Mouse (Mus musculus): ENCODE results near the gene Cysrt1.
A peak's percentile ranks its signal among the peaks of the same experiment; 100 is the strongest.

Cysrt1 gene

DNA sequence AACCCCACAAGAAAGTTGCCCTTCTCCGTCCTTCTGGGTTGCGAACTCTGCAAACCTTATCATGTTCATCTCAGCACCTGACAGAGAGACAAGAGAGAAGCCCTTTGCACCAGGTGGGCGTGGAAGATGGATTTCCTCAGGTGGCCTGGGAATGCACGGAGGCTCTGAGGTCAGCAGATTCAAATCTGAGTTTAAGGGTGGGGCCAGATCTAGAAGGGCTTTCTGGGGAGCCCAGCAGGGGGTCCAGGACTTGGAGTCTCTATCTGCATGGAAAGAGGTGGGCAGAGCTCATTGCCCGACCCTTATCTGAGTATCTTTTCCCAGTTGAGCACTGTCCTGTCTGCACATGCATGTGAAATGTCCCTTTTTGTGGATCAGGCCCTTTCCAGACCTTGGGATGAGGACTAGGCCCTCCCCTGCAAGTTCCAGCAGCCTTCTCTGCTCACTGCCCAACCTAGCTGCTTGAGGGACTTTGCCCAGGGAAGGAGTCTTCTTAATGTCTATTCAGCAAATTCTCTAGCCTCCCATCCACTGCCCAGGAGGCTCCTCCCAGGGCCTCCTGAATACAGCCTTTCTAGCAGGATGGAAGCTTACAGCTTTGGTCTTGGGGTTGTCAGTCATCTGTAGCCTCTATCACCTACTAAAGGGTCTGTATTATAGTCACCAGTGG lies 7.6 kb downstream of the Cysrt1 start:
- no peak for DNase-seq (ENCODE audit: low spot score)

- no peak for DNase-seq (ENCODE audit: low spot score)
Measured at GRCm38 (mm10) chr2:25234050-25234449, 8.2 kb downstream of the Cysrt1 start, which contains the start of gene Slc34a3. Slc34a3 (minus strand) TSS chr2:25234364.

DNA sequence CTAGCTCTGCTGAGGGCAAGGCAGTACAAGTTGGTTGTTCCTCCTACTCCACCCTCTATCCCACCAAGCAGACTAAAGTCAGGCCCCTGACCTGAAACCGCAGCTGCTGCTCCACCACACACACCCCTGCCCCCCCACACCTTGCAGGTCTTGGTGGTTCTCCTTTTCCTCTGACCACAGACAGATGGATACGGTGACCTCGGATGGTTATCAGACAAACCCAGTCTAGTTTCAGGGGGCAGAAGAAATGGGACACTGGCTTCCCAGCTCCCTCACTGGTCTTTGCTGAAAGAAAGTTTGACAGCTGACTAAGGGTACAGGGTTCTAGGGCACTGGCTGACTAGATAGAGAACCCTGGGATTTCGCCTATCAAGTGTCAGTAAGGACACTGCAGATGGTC lies 8.8 kb downstream of the Cysrt1 start:
- DNase-seq (ENCODE audit: low spot score), result no peak

DNA sequence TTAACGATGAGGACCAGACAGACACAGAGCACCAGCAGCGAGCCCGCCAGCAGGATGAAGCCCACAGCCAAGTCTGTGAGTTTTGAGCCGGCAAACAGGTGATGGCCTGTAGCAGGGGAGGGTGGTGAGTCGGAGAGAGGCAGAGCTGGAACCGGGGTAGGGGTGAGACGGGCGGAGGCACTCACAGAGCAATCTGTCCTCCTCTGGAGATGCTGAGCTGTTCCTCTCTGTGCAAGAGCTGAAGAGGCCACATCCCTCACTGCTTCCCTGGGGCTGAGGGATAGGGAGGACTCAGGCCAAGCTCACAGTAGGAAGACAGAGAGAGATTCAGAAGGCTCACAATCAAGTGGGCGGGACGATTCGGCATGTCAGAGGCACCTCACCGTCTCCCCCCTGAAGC lies 11.2 kb downstream of the Cysrt1 start:
- DNase-seq (ENCODE audit: low spot score), result no peak

GRCm38 (mm10) chr2:25230581-25230980 lies 11.7 kb downstream of the Cysrt1 start:
- DNase-seq (ENCODE audit: low spot score), result no peak

DNA sequence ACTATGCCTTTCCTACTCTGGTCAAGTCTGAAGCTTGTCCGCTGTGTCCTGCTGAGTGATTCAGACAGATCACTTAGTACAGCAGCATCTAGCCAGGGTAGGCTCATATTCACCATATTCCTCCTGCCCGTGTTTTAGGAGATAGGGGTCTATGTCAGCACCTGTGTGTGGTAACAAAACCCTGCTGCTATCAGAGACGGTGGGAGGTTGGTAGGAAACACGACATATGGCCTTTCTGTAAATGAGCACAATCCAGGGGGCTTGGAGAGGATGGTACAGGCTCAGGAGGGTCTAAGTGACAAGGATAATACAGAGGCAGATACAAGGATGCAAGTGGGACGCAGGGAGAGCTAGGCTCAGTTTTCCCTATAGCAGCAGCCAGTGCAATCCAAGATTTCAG lies 12.7 kb downstream of the Cysrt1 start:
- DNase-seq (ENCODE audit: low spot score), result no peak

DNA sequence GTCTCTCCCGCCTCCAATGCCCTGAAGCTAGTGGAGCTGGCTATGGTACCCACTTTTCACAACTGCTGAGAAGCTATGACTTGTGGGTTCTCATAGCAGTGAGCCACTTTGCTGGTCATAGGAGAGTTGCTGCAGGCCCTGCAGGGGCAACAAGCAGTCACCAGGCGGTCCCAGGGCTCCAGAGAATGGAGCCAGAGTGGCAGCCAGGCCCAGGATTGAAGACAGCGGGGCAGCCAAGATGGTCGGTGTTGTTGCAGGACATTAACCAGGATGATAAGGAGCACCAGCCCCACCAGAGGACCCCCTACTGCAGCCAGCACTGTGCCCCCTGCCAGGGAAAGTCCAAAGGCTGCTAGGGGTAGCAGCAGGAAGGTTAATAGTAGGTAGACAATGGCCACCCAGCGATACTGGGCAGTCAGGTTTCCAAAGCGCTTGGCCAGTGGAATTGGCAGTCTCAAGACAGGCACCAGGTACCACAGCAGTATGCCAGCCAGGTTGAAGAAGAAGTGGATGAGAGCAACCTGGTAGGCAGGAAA lies 13.2 kb downstream of the Cysrt1 start:
- no peak for DNase-seq (ENCODE audit: low spot score)

DNA sequence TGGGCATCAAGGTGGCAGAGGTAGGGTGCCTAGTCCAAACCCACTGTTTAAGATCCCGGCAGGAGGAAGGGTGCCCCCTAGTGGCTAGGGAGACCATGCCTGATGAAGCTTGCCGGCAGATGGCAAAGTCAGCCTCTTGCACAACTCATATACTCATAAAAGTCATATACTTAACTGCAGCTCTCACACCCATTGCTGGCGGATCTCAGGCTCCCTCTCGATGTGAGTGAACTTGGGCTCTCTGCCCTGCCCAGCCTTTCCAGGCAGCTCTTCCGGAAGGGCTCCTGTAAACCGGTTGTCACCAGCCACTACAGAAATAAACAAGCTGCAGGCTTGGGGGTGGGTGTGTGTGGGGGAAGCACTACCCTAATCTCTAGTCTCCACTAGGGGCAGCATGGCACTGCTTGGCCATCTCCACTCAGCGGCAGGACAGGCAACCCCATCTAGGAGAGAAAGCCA lies 13.8 kb downstream of the Cysrt1 start:
- DNase-seq (ENCODE audit: low spot score), result peak; percentile 90

- DNase-seq (ENCODE audit: low spot score), result no peak
Measured at GRCm38 (mm10) chr2:25227406-25227805, 14.8 kb downstream of the Cysrt1 start.

DNA sequence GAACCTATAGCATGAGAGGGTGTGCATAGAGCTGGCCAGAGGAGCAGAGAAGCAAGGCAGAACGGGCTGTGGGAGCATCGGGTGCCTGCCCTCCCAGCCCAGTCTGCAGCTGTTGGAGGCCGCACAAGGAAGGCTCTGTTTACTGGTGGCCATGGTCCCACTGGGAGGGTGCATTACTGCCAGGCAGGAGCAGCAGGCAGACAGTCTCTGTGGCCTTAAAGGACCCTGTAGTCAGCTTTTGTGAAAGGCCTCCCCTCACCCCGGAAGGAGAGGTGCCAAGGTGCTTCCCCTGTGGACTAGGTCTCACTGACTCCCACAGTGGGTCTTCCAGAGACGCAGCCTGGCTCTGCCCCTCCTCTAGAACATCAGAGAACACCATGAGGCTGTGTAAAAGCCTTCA lies 15.4 kb downstream of the Cysrt1 start:
- no peak for DNase-seq (ENCODE audit: low spot score)

GRCm38 (mm10) chr2:25225811-25226379 lies 16.4 kb downstream of the Cysrt1 start:
- no peak for DNase-seq (ENCODE audit: low spot score)

- DNase-seq (ENCODE audit: low spot score), result peak; percentile 94
Measured at GRCm38 (mm10) chr2:25224766-25225752, 17.2 kb downstream of the Cysrt1 start.

GRCm38 (mm10) chr2:25224492-25224765 lies 17.8 kb downstream of the Cysrt1 start, which contains the start of gene Tubb4b:
Tubb4b (minus strand) TSS chr2:25224702.
- DNase-seq (ENCODE audit: low spot score), result no peak

GRCm38 (mm10) chr2:25223681-25224491 lies 18.4 kb downstream of the Cysrt1 start:
- DNase-seq (ENCODE audit: low spot score), result peak; percentile 82

GRCm38 (mm10) chr2:25221331-25221772 lies 20.9 kb downstream of the Cysrt1 start:
- DNase-seq (ENCODE audit: low spot score), result no peak

- DNase-seq (ENCODE audit: low spot score), result no peak
Measured at GRCm38 (mm10) chr2:25218445-25218844, 23.8 kb downstream of the Cysrt1 start, which contains the start of gene Fam166a. Fam166a (plus strand) TSS chr2:25218745.

- no peak for DNase-seq (ENCODE audit: low spot score)
Measured at GRCm38 (mm10) chr2:25217666-25218065, 24.6 kb downstream of the Cysrt1 start.

- DNase-seq (ENCODE audit: low spot score), result no peak
Measured at GRCm38 (mm10) chr2:25214444-25214843, 27.8 kb downstream of the Cysrt1 start, which contains the start of gene Stpg3. Stpg3 (minus strand) TSS chr2:25214637.

GRCm38 (mm10) chr2:25213266-25213865 lies 28.9 kb downstream of the Cysrt1 start:
- no peak for DNase-seq (ENCODE audit: low spot score)

DNA sequence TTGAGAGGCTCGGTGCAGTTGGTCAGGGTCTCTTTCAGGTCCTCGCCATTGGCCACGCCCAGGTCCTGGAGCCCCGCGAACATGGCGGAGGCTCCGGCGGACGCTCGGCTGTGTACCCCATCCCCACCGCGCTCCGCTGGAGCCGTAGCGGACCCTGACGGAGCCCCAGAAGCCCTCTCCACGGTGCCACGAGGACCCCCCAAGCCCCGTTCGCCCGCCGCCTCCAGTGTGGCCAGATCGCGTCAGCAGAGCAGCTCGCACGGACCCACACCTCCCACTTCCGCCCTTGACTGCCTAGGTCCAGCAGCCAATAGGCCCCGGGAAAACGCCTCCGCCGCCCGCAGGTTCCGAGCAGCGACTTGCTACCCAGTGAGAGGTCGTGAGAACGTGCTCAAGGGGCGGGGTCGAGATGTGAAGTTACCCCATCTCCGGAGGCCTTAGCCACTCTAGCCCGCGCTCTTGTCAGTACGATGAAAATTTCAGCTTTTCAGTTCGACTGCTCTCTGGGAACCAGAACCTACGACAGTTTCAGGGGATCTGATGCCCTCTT lies 31.1 kb downstream of the Cysrt1 start, which contains the start of gene Nelfb:
TSS of gene Nelfb (minus strand) at position 369 of the 550 bp plus-strand sequence.
- DNase-seq (ENCODE audit: low spot score), result peak; percentile 93

DNA sequence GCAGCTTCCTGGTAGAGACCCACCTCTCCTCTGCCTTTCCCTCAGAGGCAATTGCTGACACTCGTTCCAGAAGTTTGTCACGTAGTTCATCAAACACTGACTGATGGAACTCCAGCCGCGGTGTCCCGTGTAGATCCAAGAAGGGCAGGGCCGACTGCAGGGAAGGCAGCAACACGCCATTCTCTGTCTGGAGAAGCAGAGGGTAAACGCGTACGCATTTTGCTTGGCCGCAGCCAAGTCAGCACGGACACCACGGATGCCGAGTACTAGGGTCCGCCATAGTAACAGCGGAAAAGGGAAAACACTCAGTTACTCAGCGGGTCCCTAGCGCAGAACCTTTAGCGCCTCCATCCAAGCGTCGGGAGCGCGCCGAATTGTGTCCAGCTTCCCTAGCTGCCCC lies 31.6 kb downstream of the Cysrt1 start:
- no peak for DNase-seq (ENCODE audit: low spot score)

Data from testis, postnatal 10 days (tissue).